Mouse (Mus musculus) right cerebral cortex, adult 2 months (tissue): ENCODE measurements around the gene Mvk.
A peak's percentile ranks its signal among the peaks of the same experiment; 100 is the strongest.

Experiments used
- DNase-seq, 2 experiments: peaks; one replicate each; pipeline ENCODE4 v3.0.0; 2021 to 2022; ENCODE audit warnings: low spot score in 2 of 2

Mvk gene

DNA sequence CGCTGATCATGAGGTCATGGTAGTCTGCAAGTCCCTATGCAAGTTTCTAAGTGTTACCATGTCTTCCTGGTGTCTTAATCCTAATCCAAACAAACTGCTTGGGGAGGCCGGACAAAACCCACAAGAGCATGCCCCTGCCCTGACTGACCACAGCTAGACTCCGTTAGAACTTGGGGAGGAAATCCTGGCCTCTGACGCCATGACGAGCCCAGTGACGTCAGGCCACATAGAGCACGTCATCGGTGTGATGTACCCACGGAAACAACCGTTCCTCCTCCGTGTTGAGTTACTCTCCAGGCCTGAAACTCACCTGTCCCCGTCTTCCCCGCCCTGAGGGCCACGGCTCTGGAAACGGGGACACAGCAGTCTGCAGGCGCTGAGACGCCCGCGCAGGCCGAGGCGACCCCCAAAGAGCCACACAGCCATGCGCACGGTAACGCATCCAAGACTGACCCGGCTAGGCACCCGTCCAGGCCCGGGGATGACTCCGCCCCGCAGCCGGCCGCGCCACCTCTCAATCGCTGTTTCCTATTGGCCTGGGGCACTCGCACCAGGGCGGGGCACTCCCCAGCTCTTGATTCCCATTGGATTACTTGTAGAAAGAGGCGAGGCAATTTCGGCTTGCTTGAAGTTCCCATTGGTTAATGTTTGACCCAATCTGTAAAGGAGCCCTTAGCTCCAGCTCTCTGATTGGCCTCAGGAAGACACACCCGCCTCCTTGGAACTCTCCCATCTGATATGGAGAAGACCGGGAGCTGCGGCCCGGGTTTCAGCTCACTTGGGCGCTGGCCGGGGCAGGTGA lies at the start of gene Mvk, which contains the start of gene Mmab:
Gene Mvk (plus strand): TSS at position 704 of the 802 bp plus-strand sequence.
Gene Mmab (minus strand): TSS at position 495 of the 802 bp plus-strand sequence.
- DNase-seq: peak; percentile 98 to 99

DNA sequence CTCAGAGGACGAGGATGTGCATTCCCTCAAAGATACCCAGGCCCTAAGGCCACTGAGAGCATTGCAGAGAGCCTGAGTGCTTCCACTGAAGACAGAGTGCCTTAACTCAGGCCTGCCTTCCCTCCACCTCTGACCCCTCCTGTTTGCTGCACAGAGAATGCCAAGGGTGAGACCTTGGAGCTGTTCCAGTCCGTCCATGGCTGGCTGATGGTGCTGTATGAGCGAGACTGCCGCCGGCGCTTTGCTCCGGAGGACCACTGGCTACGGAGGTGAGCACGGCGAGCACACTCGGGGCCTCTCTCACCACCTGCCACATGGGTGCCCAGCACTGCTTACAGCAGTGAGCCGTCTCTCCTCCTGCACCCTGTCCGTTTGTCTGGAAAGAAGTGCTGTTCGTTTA lies 37.5 kb upstream of the Mvk start:
- no peak for DNase-seq

DNA sequence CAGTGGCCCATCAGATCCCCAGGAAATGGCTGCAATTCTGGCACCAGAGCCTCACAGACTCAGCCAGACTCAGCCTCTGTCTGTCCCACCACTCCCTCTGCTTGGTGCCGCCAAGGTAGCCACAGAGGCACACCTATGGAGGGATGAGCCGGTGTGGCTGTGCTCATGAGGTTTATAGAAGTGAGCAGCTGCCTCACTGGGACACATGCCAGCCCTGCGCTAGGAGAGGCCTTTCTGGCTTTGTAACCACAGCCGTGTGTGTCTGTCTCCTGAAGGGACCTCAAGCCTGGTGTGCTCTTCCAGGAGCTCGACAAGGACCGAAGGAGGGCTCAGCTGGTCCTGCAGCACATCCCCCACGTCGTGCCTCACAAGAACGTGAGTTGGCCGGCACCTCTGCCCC lies 36.8 kb upstream of the Mvk start:
- DNase-seq: no peak

GRCm38 (mm10) chr5:114407810-114408209 lies 36.3 kb upstream of the Mvk start:
- DNase-seq: no peak

DNA sequence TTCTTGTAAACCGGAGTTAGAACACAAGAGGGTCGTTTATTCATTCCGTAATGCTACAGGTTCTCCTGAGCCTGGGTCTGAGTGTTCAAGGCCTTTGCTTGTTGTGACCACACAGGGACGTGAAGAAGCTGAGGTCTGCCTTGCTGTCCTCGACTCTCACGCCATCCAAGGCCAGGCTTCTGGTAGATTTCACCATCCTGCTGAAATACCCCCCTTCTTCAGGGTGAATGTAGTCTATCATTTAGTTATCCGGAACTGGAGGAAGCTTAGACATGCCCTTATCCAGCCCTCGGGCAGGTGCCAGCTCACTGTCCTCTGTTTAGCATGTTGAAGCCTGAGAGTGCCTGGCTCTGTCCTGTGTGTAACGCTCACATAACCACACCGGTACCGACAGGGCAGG lies 35.2 kb upstream of the Mvk start:
- no peak for DNase-seq

DNA sequence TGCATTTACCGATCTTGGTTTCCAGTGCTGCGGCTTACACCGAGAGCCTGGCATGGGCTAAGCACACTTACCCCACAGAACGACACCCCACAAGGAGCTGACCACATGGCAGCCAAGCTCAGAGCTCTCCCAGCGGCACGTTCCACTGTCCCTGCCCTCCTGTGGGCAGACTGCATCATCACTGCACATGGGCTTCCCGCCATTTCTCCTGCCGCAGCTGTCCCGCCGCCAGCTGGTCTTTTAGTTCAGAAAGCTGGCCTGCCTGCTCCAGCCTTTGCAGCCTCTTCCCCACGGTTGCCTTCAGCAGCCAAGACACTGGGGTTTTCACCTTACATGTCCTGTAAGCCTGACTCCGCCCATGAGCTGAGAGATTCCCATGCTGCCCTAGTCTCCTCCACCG lies 33.6 kb upstream of the Mvk start:
- no peak for DNase-seq

DNA sequence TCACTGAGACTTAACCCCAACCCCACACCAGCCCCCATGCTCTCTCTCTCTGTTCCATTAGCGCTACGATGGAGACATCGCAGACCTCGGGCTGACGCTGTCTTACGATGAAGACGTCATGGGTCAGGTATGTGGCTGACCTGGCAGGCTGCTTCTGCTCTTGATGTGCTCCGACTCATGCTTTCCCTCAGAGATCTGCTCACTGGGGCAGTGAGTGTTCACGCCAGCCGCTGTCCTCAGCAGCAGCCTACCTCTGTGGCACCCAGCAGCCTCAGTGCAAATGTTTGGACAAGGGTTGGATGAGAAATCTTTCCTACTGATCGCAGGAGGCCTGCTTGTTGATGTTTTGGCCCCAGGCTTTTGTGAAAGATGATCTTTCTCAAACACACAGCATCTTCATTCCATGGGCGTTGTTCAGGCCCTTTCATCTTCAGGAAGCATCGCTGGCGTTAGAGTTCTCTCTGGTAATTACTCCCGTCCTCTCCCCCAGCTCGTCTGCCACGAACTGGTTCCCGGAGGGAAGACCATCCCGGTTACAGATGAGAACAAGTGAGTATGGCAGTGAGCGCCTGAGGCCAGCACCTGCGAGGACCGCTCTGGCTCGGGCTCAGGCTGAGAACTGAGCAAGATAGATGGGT lies 31.6 kb upstream of the Mvk start:
- no peak for DNase-seq

DNA sequence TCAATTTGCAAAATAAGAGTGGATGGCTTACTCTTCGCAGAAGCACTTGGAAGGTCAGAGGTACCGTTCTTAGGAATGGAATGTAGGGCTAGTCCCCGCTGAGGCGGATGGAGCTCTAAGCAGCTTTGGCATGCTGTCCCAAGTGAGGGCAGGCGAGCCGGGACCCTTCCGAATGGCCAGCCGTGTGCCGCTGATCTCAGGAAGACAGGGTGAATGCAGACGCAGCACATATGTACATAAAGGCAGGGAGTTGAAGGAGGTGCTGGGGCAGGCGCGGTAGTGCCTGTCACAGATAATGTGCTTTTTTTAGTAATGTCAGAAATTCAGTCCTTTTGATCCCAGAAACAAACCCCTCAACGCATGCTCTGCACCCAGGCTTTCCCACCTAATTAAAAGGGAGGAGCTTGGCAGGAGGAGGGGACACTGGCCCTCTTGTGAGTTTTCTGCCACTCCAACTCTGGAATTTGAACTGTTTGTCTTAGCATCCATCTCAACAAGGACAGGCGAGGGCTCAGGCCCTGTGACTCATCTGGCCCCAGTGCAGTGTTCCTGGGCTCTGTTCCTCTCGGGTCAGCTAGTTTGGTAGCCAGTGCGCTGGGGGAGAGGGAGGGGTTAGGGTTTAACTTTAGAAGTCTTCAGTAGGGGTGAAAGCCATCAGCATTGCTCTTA lies 30.9 kb upstream of the Mvk start:
- no peak for DNase-seq

- no peak for DNase-seq
These were observed 28.5 kb upstream of the Mvk start for GRCm38 (mm10) chr5:114415606-114416005.

- no peak for DNase-seq
These were observed 27.2 kb upstream of the Mvk start for GRCm38 (mm10) chr5:114416855-114417254.

GRCm38 (mm10) chr5:114418541-114418940 lies 25.5 kb upstream of the Mvk start:
- DNase-seq: no peak

DNA sequence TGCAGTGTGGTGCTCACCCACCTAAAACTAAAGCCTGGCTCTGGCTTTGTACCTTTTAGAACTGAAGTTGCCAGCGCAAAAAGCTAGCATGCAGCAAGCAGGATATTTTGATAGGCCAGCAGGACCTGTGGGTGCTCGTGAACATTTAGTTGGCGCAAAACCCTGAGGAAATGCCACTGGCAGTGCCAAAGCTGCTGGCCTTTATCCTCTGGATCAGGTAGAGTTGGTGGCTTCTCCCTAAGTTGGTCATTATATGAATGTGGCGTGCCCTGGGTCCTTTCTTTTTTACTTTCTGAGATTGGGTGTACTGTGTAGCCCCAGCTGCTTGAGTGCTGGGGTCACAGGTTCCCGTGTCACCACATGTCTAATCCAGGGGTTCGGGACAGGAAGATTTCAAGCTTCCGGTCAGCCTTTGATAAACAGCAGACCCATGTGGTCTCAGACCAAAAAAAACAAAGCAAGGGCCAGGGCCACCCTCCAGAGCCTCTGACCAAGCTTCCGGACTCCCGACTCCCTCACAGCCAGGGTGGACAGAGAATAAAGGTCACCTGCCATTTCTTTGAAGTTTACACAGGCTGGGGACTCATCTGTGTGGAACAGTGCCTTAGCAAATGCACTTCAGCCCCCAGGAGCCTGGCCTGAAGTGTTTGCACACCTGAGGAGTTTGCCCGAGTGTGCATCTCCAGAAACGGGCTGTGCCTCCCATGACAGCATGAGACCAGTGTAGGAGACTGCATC lies 22.3 kb upstream of the Mvk start:
- DNase-seq: no peak

GRCm38 (mm10) chr5:114422591-114422990 lies 21.5 kb upstream of the Mvk start:
- no peak for DNase-seq

GRCm38 (mm10) chr5:114423961-114424360 lies 20.1 kb upstream of the Mvk start:
- DNase-seq: no peak

- DNase-seq: no peak
These were observed 17.3 kb upstream of the Mvk start for GRCm38 (mm10) chr5:114426732-114427131.

DNA sequence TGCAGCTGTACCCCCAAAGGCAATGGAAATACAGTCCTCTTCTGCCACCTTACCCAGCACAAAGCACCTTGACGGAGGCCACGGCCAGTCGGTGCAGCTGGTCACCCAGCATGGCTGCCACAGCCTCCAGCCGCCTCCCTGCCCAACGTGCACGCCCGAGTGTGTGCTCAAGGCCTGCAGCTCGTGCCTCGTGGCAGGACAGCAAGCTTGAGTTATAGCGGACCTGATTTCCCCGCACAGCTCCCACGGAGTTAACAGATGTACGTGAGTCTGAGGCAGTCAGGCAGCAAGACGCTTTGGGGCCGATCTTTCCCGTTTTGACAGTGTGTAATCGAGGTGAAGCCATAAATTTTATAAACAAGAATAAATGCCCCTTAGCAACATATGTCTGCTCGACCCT lies 15.4 kb upstream of the Mvk start:
- DNase-seq: no peak

DNA sequence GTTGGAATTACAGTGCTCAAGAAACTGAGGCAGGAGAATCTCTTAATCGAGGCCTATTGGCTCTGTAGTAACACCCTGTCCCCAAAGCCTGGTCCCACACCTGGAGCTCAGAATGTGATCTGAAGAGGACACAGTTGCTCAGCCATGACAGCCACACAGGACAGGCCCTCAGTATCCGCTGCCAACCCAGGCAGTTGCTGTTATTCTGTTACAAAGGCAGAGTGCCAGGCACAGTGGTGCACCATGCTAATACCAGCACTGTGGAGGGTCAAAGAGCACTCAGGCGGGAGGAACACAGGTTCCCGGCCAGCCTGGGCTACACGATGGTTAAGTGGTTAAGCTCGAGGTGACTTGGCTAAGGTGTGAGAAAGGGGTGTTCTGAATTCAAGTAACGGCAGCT lies 14.3 kb upstream of the Mvk start:
- no peak for DNase-seq

DNA sequence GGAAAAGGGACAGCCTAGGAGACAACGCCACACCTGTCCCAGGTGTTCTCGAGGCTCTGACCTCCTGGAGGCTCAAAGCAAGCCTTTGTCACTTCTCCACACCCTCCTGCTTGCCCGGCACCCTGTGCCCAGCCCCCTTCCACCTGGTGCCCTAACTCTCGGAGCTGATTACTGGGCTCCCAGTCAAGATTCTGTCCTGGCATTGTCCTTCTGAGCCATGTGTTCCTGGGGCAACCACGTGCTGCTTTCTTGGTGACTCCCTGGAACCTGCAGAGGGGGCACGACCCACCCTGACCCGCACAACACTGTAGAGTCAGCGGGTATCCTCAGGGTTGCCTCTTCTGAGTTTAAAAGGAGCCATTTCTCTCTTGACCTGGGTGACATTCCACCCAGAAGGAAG lies 9.7 kb upstream of the Mvk start:
- DNase-seq: no peak

DNA sequence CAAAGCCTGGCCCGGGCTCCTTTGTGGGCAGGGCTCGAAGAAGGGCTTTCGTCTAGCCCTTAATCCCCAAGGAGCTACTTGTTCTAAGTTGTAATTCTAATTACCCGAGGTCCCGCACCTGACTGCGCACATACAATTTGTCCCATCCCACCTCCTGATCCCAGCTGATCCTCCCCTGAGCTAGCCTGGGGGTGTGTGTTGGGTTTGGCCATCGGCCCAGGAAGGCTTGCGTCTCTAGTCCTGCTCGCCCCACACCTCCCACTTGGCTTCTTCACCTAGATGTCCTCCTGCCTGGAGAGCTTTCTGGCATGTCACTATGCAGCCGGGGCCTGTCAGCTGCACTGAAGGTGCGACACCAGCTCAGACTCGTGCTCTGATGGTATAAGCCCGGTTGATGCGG lies 8.5 kb upstream of the Mvk start:
- DNase-seq: no peak

DNA sequence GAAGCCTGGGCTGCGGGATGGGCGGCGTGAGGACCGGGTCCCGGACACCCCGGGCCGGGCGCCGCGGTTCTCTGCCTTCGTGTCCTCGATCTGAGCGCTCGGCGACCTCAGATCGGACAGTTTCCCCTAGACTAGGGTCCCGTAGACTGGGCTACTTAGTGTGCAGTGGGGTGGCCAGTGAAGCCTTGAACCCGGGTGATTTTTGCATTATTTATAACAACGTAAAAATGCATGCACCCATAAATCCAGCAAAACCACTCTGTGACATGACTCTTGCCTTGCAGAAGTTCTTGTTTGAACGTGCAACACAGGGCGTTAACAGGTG lies 261 bp downstream of the Mvk start:
- no peak for DNase-seq

DNA sequence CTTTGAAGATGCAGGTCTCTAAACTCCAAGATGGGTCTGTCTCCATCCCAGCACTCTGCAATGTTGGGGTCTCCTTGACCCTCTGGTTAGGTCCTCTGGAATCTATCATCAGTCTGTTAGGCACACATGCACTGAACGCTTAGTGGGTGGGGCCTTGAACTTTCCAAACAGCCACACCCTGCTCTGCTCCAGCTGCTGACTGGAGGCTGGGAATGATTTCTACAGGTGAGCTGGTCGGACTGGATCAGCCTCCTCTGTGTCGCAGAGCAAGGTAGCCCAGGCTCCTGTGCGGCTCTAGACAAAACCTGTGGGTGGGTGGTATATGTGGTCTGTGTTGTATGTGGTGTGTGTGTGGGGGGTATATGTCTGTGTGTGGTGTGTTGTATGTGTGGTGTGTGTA lies 4.9 kb downstream of the Mvk start:
- no peak for DNase-seq

DNA sequence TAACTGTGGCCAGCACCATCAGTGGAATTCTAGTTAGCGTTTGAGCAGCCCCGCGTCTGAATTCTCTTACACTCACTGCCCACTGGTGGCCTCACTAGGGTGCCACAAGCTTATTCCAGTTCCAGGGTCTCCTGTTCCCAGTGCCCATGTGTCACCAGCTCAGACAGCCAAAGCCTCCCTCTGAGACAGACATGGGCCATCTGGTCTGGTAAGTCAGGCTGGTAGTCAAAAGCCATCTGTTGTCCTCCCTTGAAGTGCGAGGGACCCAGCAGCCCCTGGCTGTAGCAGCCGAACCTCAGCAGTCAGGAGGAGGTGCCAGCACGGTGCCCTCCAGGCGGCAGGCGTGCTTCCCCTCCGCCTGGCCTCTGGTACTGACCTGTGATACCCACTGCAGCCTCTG lies 12.2 kb downstream of the Mvk start:
- no peak for DNase-seq
